Mouse (Mus musculus) adrenal gland, adult 8-10 months (tissue): ENCODE results near the gene Gm4133. TPM values are rescaled to one million over a fixed set of nuclear protein-coding genes. Genes with fewer than 3 reads are reported as not detected.
"Not testable (repeated sequence)": the region's sequence is repeated elsewhere in the genome, so short reads cannot be mapped to it uniquely, and the experiment has no call there.

ENCODE experiments used
- DNase-seq: peaks from one replicate; pipeline ENCODE4 v3.0.0; 2022
- total RNA-seq, 4 experiments: library from RNA; stranded (reverse); gene quantifications; 2 replicates each; pipeline ENCODE4 v1.2.4; 2022

The Gm4133 gene
- total RNA-seq, result not detected

DNA sequence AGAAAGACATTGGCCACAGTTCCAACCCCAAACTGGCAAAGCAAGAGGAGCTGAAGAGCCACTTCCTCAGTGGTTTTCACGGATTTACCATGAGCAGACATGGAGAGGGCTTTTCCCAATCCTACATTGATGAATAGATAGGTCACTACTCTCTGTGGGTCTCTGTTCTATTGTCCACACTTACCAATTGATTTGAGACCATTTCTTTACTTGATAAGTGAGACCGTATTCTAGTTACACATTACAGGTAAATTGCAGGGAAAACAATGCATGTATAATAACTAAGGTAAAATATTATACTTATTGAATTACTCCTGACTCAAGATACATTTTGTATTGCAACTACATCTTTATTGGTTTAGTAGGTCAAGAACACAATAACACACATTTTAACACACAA is at the start of gene Gm4133:
Gene Gm4133 (minus strand): TSS at position 101 of the 400 bp plus-strand sequence.
- not testable (repeated sequence) for DNase-seq

DNA sequence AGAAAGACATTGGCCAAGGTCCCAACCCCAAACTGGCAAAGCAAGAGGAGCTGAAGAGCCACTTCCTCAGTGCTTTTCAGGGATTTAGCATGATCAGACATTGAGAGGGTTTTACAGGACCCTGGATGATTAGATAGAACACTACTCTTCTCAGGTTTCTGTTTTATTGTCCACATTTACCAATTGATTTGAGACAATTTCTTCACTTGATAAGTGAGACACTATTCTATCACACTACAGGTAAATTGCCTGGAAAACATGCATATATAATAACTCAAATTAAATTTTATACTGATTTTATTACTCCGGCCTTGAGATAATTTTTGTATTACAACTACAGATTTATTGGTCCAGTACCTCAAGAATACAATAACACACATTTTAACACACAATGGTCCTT is 41.4 kb upstream of the Gm4133 start, which contains the start of gene Gm5728:
Gene Gm5728 (minus strand): TSS at position 101 of the 400 bp plus-strand sequence.
- not testable (repeated sequence) for DNase-seq

Other genes starting within 250 kb of the Gm4133 start
- gene Vmn1r91, start 234.4 kb downstream of the Gm4133 start, total RNA-seq, result not detected
- gene Gm16442, start 211.5 kb downstream of the Gm4133 start, total RNA-seq, result not detected
- gene Vmn1r93, start 195.0 kb downstream of the Gm4133 start, total RNA-seq, result not detected
- not detected for gene Vmn1r94, start 165.7 kb downstream of the Gm4133 start, total RNA-seq
- gene Vmn1r95, start 140.4 kb downstream of the Gm4133 start, total RNA-seq, result not detected
- gene Gm6164, start 128.5 kb downstream of the Gm4133 start, total RNA-seq, result not detected
- gene Gm4498, start 100.2 kb downstream of the Gm4133 start, total RNA-seq, result not detected
- not detected for gene Gm5890, start 71.2 kb downstream of the Gm4133 start, total RNA-seq
- gene Gm5728, start 41.3 kb upstream of the Gm4133 start, total RNA-seq, result not detected
- gene Vmn1r100, start 83.9 kb upstream of the Gm4133 start, total RNA-seq, result not detected
- not detected for gene Vmn1r101, start 108.5 kb upstream of the Gm4133 start, total RNA-seq
- gene Gm10670, start 140.9 kb upstream of the Gm4133 start, total RNA-seq, result not detected
- not detected for gene Vmn1r103, start 176.5 kb upstream of the Gm4133 start, total RNA-seq
- not detected for gene Vmn1r104, start 199.8 kb upstream of the Gm4133 start, total RNA-seq
- gene Gm5726, start 211.7 kb upstream of the Gm4133 start, total RNA-seq, result not detected
- gene Gm4141, start 242.2 kb upstream of the Gm4133 start, total RNA-seq, result not detected